Comparison of ENCODE assay signal across 14 mouse cellular contexts in genomic region chr9:49612387-49612786, GRCm38 (mm10).
"Had no signal": no experiment of that assay in that cellular context is flagged by ENCODE, and none has a peak within 500 bp of the region (broad histone marks: within the 10 kb centered on the region; RNA-seq: fewer than 3 reads in every experiment).

No protein-coding gene starts in this region.

- H3K4me3 ChIP-seq: lung, embryonic 15.5 days; megakaryocyte, embryonic 14.5 days; midbrain, embryonic 12.5 days; midbrain, embryonic 15.5 days; neural tube, embryonic 12.5 days had no signal

- H3K27ac ChIP-seq: lung, embryonic 15.5 days; macrophage; midbrain, embryonic 12.5 days; midbrain, embryonic 15.5 days; neural tube, embryonic 12.5 days had no signal

- DNase-seq: liver, postnatal 0 days; lung, adult 2 months; lung, postnatal 14 days; lung, postnatal 36 days; right cerebral cortex, postnatal 14 days; thymus, adult 18-20 months; thymus, postnatal 14 days; thymus, postnatal 36 days had no signal
